Comparison of ENCODE assay signal across 10 mouse cellular contexts in genomic region chr11:22225619-22226018, GRCm38 (mm10).
DNase-seq lines count a peak whose midpoint lies in the region; ATAC-seq and TF ChIP-seq lines count a peak whose summit lies in the region.
"Had no signal": no experiment of that assay in that cellular context is flagged by ENCODE, and none has a peak within 500 bp of the region (broad histone marks: within the 10 kb centered on the region; RNA-seq: fewer than 3 reads in every experiment).

No protein-coding gene starts in this region.

- intact Hi-C loops in heart, postnatal 10 days (cut with DNase I) = loop anchor here (1.0 to 5.0 kb wide), 4 partner anchors 211 to 732 kb away; partner anchors contain the start of gene Tmem17
- intact Hi-C loops in heart, postnatal 25 days (cut with DNase I) = loop anchor here (1.0 to 10.0 kb wide), 6 partner anchors 62 to 757 kb away; partner anchors contain the start of genes Commd1, Gm28048 and Tmem17

- H3K4me1 ChIP-seq in midbrain, postnatal 0 days (ENCODE audit: insufficient read depth, low read length) = no peaks in the 10 kb centered on the region
- no peaks in the 10 kb centered on the region for H3K4me1 ChIP-seq in midbrain, embryonic 15.5 days
- H3K4me1 ChIP-seq in stomach, postnatal 0 days (replicated peaks; ENCODE audit: control insufficient read depth, insufficient read depth) = no peaks in the 10 kb centered on the region
- H3K4me1 ChIP-seq in midbrain, embryonic 10.5 days = no peaks in the 10 kb centered on the region
- H3K4me1 ChIP-seq: hindbrain, embryonic 15.5 days; megakaryocyte, embryonic 14.5 days had no signal

- 49% methylated on average over 2 of the region's 2 CpGs for WGBS in midbrain, postnatal 0 days
- 51% methylated on average over 2 of the region's 2 CpGs for WGBS in midbrain, embryonic 15.5 days
- WGBS in stomach, postnatal 0 days = 34% methylated on average over 2 of the region's 2 CpGs
- WGBS in midbrain, embryonic 10.5 days = 48% methylated on average over 2 of the region's 2 CpGs

- no peaks in the 10 kb centered on the region for H3K9me3 ChIP-seq in midbrain, postnatal 0 days (ENCODE audit: low read length)
- no peaks in the 10 kb centered on the region for H3K9me3 ChIP-seq in midbrain, embryonic 15.5 days
- H3K9me3 ChIP-seq in stomach, postnatal 0 days (ENCODE audit: control insufficient read depth, low read length) = no peaks in the 10 kb centered on the region
- H3K9me3 ChIP-seq in midbrain, embryonic 10.5 days (replicated peaks) = no peaks in the 10 kb centered on the region
- H3K9me3 ChIP-seq: hindbrain, embryonic 15.5 days; megakaryocyte, embryonic 14.5 days had no signal

- H3K36me3 ChIP-seq in midbrain, postnatal 0 days (ENCODE audit: insufficient read depth, low read length) = no peaks in the 10 kb centered on the region; the same call in 1 of the 2 replicates
- no peaks in the 10 kb centered on the region for H3K36me3 ChIP-seq in midbrain, embryonic 15.5 days (replicated peaks)
- H3K36me3 ChIP-seq in stomach, postnatal 0 days (ENCODE audit: control insufficient read depth, insufficient read depth, low read length) = no peaks in the 10 kb centered on the region
- H3K36me3 ChIP-seq in midbrain, embryonic 10.5 days = no peaks in the 10 kb centered on the region
- H3K36me3 ChIP-seq: hindbrain, embryonic 15.5 days had no signal

- H3K4me3 ChIP-seq in midbrain, postnatal 0 days (ENCODE audit: low read depth, low read length) = no peak overlapping the region
- H3K4me3 ChIP-seq in midbrain, embryonic 15.5 days = no peak overlapping the region
- H3K4me3 ChIP-seq in stomach, postnatal 0 days (ENCODE audit: low read depth, low read length) = no peak overlapping the region
- H3K4me3 ChIP-seq in midbrain, embryonic 10.5 days = no peak overlapping the region
- H3K4me3 ChIP-seq: hindbrain, embryonic 15.5 days; megakaryocyte, embryonic 14.5 days had no signal

- no peak overlapping the region for H3K9ac ChIP-seq in midbrain, postnatal 0 days (replicated peaks; ENCODE audit: low read length, poor library complexity, severe bottlenecking)
- H3K9ac ChIP-seq in midbrain, embryonic 15.5 days = no peak overlapping the region
- no peak overlapping the region for H3K9ac ChIP-seq in stomach, postnatal 0 days (ENCODE audit: low read length)
- H3K9ac ChIP-seq: hindbrain, embryonic 15.5 days had no signal

- no peak for ATAC-seq in midbrain, postnatal 0 days (ENCODE audit: low FRiP score)
- ATAC-seq in midbrain, embryonic 15.5 days (replicated peaks) = no peak
- no peak for ATAC-seq in stomach, postnatal 0 days (ENCODE audit: low FRiP score, low TSS enrichment)

- DNase-seq in heart, postnatal 10 days = peak; percentile 26 to 58
- no peak for DNase-seq in heart, postnatal 25 days (ENCODE audit: low spot score)
- DNase-seq in midbrain, postnatal 0 days (ENCODE audit: low spot score) = peak; percentile 66
- peak; percentile 46 for DNase-seq in c-Kit-positive CD71-positive TER-119-positive erythroid progenitor cells, embryonic 14.5 days (ENCODE audit: low spot score)
- DNase-seq in stomach, postnatal 0 days (ENCODE audit: low spot score) = no peak
- DNase-seq in gastrocnemius, postnatal 10 days = no peak
- DNase-seq in midbrain, embryonic 10.5 days (ENCODE audit: low spot score) = no peak

- TF ChIP-seq CTCF in midbrain, postnatal 0 days (IDR thresholded peaks at IDR 0.05) = peak; percentile 85
- TF ChIP-seq CTCF in stomach, postnatal 0 days (IDR thresholded peaks at IDR 0.05; ENCODE audit: low read depth) = peak; percentile 81

- no peaks in the 10 kb centered on the region for H3K27me3 ChIP-seq in midbrain, postnatal 0 days (ENCODE audit: insufficient read depth, low read length)
- no peaks in the 10 kb centered on the region for H3K27me3 ChIP-seq in midbrain, embryonic 15.5 days (replicated peaks)
- H3K27me3 ChIP-seq in stomach, postnatal 0 days (ENCODE audit: control insufficient read depth, insufficient read depth, low read length) = no peaks in the 10 kb centered on the region
- no peaks in the 10 kb centered on the region for H3K27me3 ChIP-seq in midbrain, embryonic 10.5 days (ENCODE audit: low read depth, poor library complexity, severe bottlenecking)
- H3K27me3 ChIP-seq: hindbrain, embryonic 15.5 days had no signal

- H3K27ac ChIP-seq in midbrain, postnatal 0 days (ENCODE audit: low read depth, low read length) = no peak overlapping the region
- H3K27ac ChIP-seq in midbrain, embryonic 15.5 days = no peak overlapping the region
- no peak overlapping the region for H3K27ac ChIP-seq in stomach, postnatal 0 days (replicated peaks)
- H3K27ac ChIP-seq in midbrain, embryonic 10.5 days (replicated peaks) = no peak overlapping the region
- H3K27ac ChIP-seq: hindbrain, embryonic 15.5 days had no signal

- TF ChIP-seq EP300 in stomach, postnatal 0 days (optimal IDR thresholded peaks at IDR 0.05) = no peak

- H3K4me2 ChIP-seq in midbrain, postnatal 0 days (ENCODE audit: low read depth, low read length, poor library complexity, severe bottlenecking) = no peak overlapping the region
- no peak overlapping the region for H3K4me2 ChIP-seq in midbrain, embryonic 15.5 days
- H3K4me2 ChIP-seq in stomach, postnatal 0 days (replicated peaks; ENCODE audit: low read depth) = no peak overlapping the region
- H3K4me2 ChIP-seq: hindbrain, embryonic 15.5 days had no signal

Comparison
In these comparisons a context has a peak if more than half of its experiments do, and no peak if none do; other contexts are left out.
1. DNase-seq: peak in heart, postnatal 10 days (2 of 2), midbrain, postnatal 0 days (single experiment) and c-Kit-positive CD71-positive TER-119-positive erythroid progenitor cells, embryonic 14.5 days (single experiment); none in heart, postnatal 25 days (single experiment), stomach, postnatal 0 days (single experiment), gastrocnemius, postnatal 10 days (single experiment) and midbrain, embryonic 10.5 days (single experiment).